Mouse (Mus musculus): ENCODE measurements around the gene Lamb3.

DNA sequence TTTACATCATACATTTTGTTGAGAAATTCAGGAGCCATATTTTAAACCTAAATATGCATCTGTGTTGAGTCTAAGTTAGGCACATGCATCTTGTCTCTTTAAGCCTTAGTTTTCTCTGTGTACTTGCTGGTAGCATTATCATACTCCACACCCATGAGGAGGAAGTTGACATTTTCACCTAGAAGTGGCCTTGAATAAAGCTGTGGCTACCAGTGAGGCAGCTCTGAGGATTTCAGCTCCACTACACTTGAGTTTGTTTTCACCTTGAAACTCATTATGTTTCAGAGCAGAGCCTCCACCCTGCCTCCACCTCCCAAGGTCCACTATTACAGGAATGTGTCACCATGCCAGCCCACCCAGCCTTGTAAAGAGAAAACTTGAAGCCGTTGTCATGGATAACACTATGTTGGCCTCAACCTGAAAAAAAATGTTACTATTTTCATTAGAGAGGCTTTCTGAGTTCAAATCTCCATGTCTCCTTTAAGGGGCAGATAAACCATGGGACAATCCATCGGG, 26.7 kb downstream of the Lamb3 start:
- TF ChIP-seq CTCF (IDR thresholded peaks at IDR 0.05; ENCODE audit: insufficient read depth, low read depth, low read length) (no peak), POLR2A (IDR thresholded peaks at IDR 0.05; ENCODE audit: insufficient read depth, low read depth, low read length) (no peak)

All from olfactory bulb, adult 2 months (tissue).